Mouse (Mus musculus) forebrain, embryonic 14.5 days (tissue): ENCODE results near the gene Samd4. TPM values are rescaled to one million over a fixed set of nuclear protein-coding genes. Genes with fewer than 3 reads are reported as not detected.
A peak's percentile ranks its signal among the peaks of the same experiment; 100 is the strongest.

Experiments
- ATAC-seq: fragments of 200-750 bp; cut with Nextera tagmentation; 2 replicates; pipeline ENCODE4 v1.8.0; 2017; ENCODE audit warnings: mild to moderate bottlenecking, moderate library complexity
- DNase-seq: peaks from one replicate; pipeline ENCODE4 v3.0.0-alpha.2; 2015; ENCODE audit warnings: low spot score
- H3K27ac ChIP-seq: fragments of 300-500 bp; sonication (generic); 2 replicates; pipeline ENCODE4 v1.5.1; 2014; ENCODE audit warnings: low read depth, mild to moderate bottlenecking, control low read depth, low read length, moderate library complexity
- H3K27me3 ChIP-seq: fragments of 300-500 bp; sonication (generic); replicated peaks from 2 replicates; pipeline ENCODE4 v1.6.1; 2014; ENCODE audit warnings: low read length, control low read depth, mixed read lengths; ENCODE audit not compliant: control insufficient read depth, insufficient read depth
- H3K36me3 ChIP-seq: fragments of 300-500 bp; sonication (generic); 2 replicates; pipeline ENCODE4 v1.6.1; 2014; ENCODE audit warnings: low read length, control low read depth; ENCODE audit not compliant: control insufficient read depth, insufficient read depth
- H3K4me1 ChIP-seq: fragments of 300-500 bp; sonication (generic); 2 replicates; pipeline ENCODE4 v1.6.1; 2014; ENCODE audit warnings: antibody characterized with exemption, low read length, control low read depth; ENCODE audit not compliant: control insufficient read depth, insufficient read depth
- H3K4me2 ChIP-seq: fragments of 300-500 bp; sonication (generic); 2 replicates; pipeline ENCODE4 v1.6.1; 2014; ENCODE audit warnings: mild to moderate bottlenecking, control low read depth, low read length
- H3K4me3 ChIP-seq: fragments of 300-500 bp; sonication (generic); 2 replicates; pipeline ENCODE4 v1.5.1; 2014; ENCODE audit warnings: low read depth, low read length, control low read depth
- H3K9ac ChIP-seq: fragments of 300-500 bp; sonication (generic); 2 replicates; pipeline ENCODE4 v1.6.1; 2014; ENCODE audit warnings: mild to moderate bottlenecking, low read length, control low read depth, moderate library complexity
- H3K9me3 ChIP-seq: fragments of 300-500 bp; sonication (generic); replicated peaks from 2 replicates; pipeline ENCODE4 v1.6.1; 2016; ENCODE audit warnings: low read length, control low read depth, mixed read lengths; ENCODE audit not compliant: control insufficient read depth
- WGBS: fragments of 180-500 bp; shearing (Covaris S2); extraction: QIAGEN DNeasy Blood & Tissue Kit; methylation state at CpG from one replicate; pipeline ENCODE4 v1.1.7; 2014; 5-methylcytosine and 5-hydroxymethylcytosine counted together
- polyA plus RNA-seq: library from polyadenylated mRNA; unstranded; fragments of >200 nt; fragmentation: Nextera tagmentation; extraction: Ambion mirVana; gene quantifications from 2 replicates; pipeline ENCODE4 v1.2.1, GENCODE M21; 2014

The Samd4 gene
- polyA plus RNA-seq, 1 experiment from 2014 or later: 3.6 TPM

- Histone ChIP-seq H3K9me3 (no peaks in the 10 kb centered on the region), H3K9ac (no peak overlapping the region), H3K4me2 (no peak overlapping the region), H3K36me3 (no peaks in the 10 kb centered on the region), H3K4me1 (peaks cover 9% of the 10 kb centered on the region), H3K27ac (no peak overlapping the region), H3K4me3 (no peak overlapping the region), H3K27me3 (no peaks in the 10 kb centered on the region)
- 87% methylated on average over 3 of the region's 3 CpGs for WGBS
- ATAC-seq (no peak), DNase-seq (no peak)
Measured at GRCm38 (mm10) chr14:47015618-47016017, 133.0 kb downstream of the Samd4 start.

- H3K27me3 ChIP-seq: no peaks in the 10 kb centered on the region
- H3K9me3 ChIP-seq: no peaks in the 10 kb centered on the region
- no peak overlapping the region for H3K4me3 ChIP-seq
- no peak overlapping the region for H3K27ac ChIP-seq
- WGBS: 94% methylated on average over 3 of the region's 3 CpGs
- ATAC-seq (no peak), DNase-seq (no peak)
- H3K9ac ChIP-seq: no peak overlapping the region
- H3K36me3 ChIP-seq: no peaks in the 10 kb centered on the region
- no peak overlapping the region for H3K4me2 ChIP-seq
- H3K4me1 ChIP-seq: no peaks in the 10 kb centered on the region
Measured at GRCm38 (mm10) chr14:47017658-47018057, 135.0 kb downstream of the Samd4 start.

- H3K4me1 ChIP-seq: no peaks in the 10 kb centered on the region
- no peaks in the 10 kb centered on the region for H3K9me3 ChIP-seq
- no peak overlapping the region for H3K27ac ChIP-seq
- no peak overlapping the region for H3K9ac ChIP-seq
- ATAC-seq (no peak), DNase-seq (no peak)
- no peaks in the 10 kb centered on the region for H3K36me3 ChIP-seq
- H3K4me3 ChIP-seq: no peak overlapping the region
- 80% methylated on average over 10 of the region's 10 CpGs for WGBS
- no peaks in the 10 kb centered on the region for H3K27me3 ChIP-seq
- H3K4me2 ChIP-seq: no peak overlapping the region
Measured at GRCm38 (mm10) chr14:47020886-47021285, 138.2 kb downstream of the Samd4 start.

- DNase-seq: no peak
- H3K4me3 ChIP-seq: no peak overlapping the region
- no peaks in the 10 kb centered on the region for H3K9me3 ChIP-seq
- no peak overlapping the region for H3K27ac ChIP-seq
- no peaks in the 10 kb centered on the region for H3K4me1 ChIP-seq
- H3K4me2 ChIP-seq: no peak overlapping the region
- no peaks in the 10 kb centered on the region for H3K36me3 ChIP-seq
- no peak for ATAC-seq
- H3K9ac ChIP-seq: no peak overlapping the region
- 94% methylated on average over 9 of the region's 9 CpGs for WGBS
- H3K27me3 ChIP-seq: no peaks in the 10 kb centered on the region
Measured at GRCm38 (mm10) chr14:47023529-47023928, 140.9 kb downstream of the Samd4 start.

- WGBS: 87% methylated on average over 6 of the region's 6 CpGs
- no peaks in the 10 kb centered on the region for H3K9me3 ChIP-seq
- no peak for DNase-seq
- no peak overlapping the region for H3K27ac ChIP-seq
- H3K27me3 ChIP-seq: no peaks in the 10 kb centered on the region
- no peak overlapping the region for H3K4me3 ChIP-seq
- no peak overlapping the region for H3K9ac ChIP-seq
- ATAC-seq: no peak
- H3K36me3 ChIP-seq: no peaks in the 10 kb centered on the region
- H3K4me1 ChIP-seq: no peaks in the 10 kb centered on the region
- H3K4me2 ChIP-seq: no peak overlapping the region
Measured at GRCm38 (mm10) chr14:47027431-47028118, 144.9 kb downstream of the Samd4 start.

GRCm38 (mm10) chr14:47031542-47031941 is 148.9 kb downstream of the Samd4 start:
- no peak overlapping the region for H3K4me2 ChIP-seq
- 84% methylated on average over 2 of the region's 2 CpGs for WGBS
- DNase-seq (no peak), ATAC-seq (no peak)
- H3K36me3 ChIP-seq: no peaks in the 10 kb centered on the region
- no peak overlapping the region for H3K4me3 ChIP-seq
- H3K9ac ChIP-seq: no peak overlapping the region
- H3K27me3 ChIP-seq: no peaks in the 10 kb centered on the region
- H3K27ac ChIP-seq: no peak overlapping the region
- H3K9me3 ChIP-seq: no peaks in the 10 kb centered on the region
- no peaks in the 10 kb centered on the region; the same call in 1 of the 2 replicates for H3K4me1 ChIP-seq

GRCm38 (mm10) chr14:47032140-47032539 is 149.5 kb downstream of the Samd4 start:
- WGBS: 9% methylated on average over 4 of the region's 4 CpGs
- 0 out of 2 replicates have a peak, but pooled peaks have one; percentile 12 for ATAC-seq
- Histone ChIP-seq H3K4me3 (no peak overlapping the region), H3K27ac (no peak overlapping the region), H3K27me3 (no peaks in the 10 kb centered on the region), H3K4me2 (no peak overlapping the region), H3K36me3 (no peaks in the 10 kb centered on the region), H3K9me3 (no peaks in the 10 kb centered on the region), H3K9ac (no peak overlapping the region), H3K4me1 (no peaks in the 10 kb centered on the region; the same call in 1 of the 2 replicates)
- peak; percentile 16 for DNase-seq

GRCm38 (mm10) chr14:47033423-47033822 is 150.8 kb downstream of the Samd4 start:
- Histone ChIP-seq H3K4me3 (no peak overlapping the region), H3K27me3 (no peaks in the 10 kb centered on the region), H3K36me3 (no peaks in the 10 kb centered on the region), H3K4me2 (no peak overlapping the region), H3K9me3 (no peaks in the 10 kb centered on the region), H3K9ac (no peak overlapping the region), H3K27ac (no peak overlapping the region), H3K4me1 (no peaks in the 10 kb centered on the region; the same call in 1 of the 2 replicates)
- DNase-seq (no peak), ATAC-seq (no peak)
- 94% methylated on average over 5 of the region's 5 CpGs for WGBS

- H3K4me2 ChIP-seq: no peak overlapping the region
- no peaks in the 10 kb centered on the region for H3K36me3 ChIP-seq
- no peaks in the 10 kb centered on the region for H3K4me1 ChIP-seq
- H3K9me3 ChIP-seq: no peaks in the 10 kb centered on the region
- 92% methylated on average over 3 of the region's 3 CpGs for WGBS
- no peaks in the 10 kb centered on the region for H3K27me3 ChIP-seq
- no peak overlapping the region for H3K9ac ChIP-seq
- DNase-seq (no peak), ATAC-seq (no peak)
- H3K4me3 ChIP-seq: no peak overlapping the region
- no peak overlapping the region for H3K27ac ChIP-seq
Measured at GRCm38 (mm10) chr14:47041699-47042098, 159.0 kb downstream of the Samd4 start.
